Mouse (Mus musculus): ENCODE results near the gene Fam13c. TPM values are rescaled to one million over a fixed set of nuclear protein-coding genes. Genes with fewer than 3 reads are reported as not detected.

Gene Fam13c
- polyA plus RNA-seq, 1 experiment, result 0.44 TPM

GRCm38 (mm10) chr10:70552531-70552930 lies 112.2 kb downstream of the Fam13c start:
- Histone ChIP-seq H3K27me3 (ENCODE audit: control insufficient read depth, insufficient read depth, low read length) (no peaks in the 10 kb centered on the region), H3K4me3 (ENCODE audit: extremely low read depth, insufficient read depth, insufficient read length) (no peak overlapping the region), H3K36me3 (ENCODE audit: control insufficient read depth, insufficient read depth, low read length) (no peaks in the 10 kb centered on the region), H3K27ac (ENCODE audit: insufficient read depth, low read length) (no peak overlapping the region), H3K4me1 (ENCODE audit: control insufficient read depth, insufficient read depth, insufficient read length) (no peaks in the 10 kb centered on the region)
- no peak for DNase-seq (ENCODE audit: low read depth in 1 of 2, low spot score in 2 of 2)
- WGBS, result 94% methylated on average over 3 of the region's 3 CpGs
- TF ChIP-seq CTCF (IDR thresholded peaks at IDR 0.05; ENCODE audit: extremely low read depth, insufficient read depth, insufficient read length, insufficient replicate concordance), result no peak
- TF ChIP-seq POLR2A (IDR thresholded peaks at IDR 0.05; ENCODE audit: low read depth, low read length), result no peak

- 22% methylated on average over 3 of the region's 3 CpGs for WGBS
- Histone ChIP-seq H3K36me3 (ENCODE audit: control insufficient read depth, insufficient read depth, low read length) (no peaks in the 10 kb centered on the region), H3K27ac (ENCODE audit: insufficient read depth, low read length) (no peak overlapping the region), H3K27me3 (ENCODE audit: control insufficient read depth, insufficient read depth, low read length) (no peaks in the 10 kb centered on the region), H3K4me1 (ENCODE audit: control insufficient read depth, insufficient read depth, insufficient read length) (no peaks in the 10 kb centered on the region), H3K4me3 (ENCODE audit: extremely low read depth, insufficient read depth, insufficient read length) (no peak overlapping the region)
- TF ChIP-seq CTCF (IDR thresholded peaks at IDR 0.05; ENCODE audit: extremely low read depth, insufficient read depth, insufficient read length, insufficient replicate concordance), result no peak
- no peak for TF ChIP-seq POLR2A (IDR thresholded peaks at IDR 0.05; ENCODE audit: low read depth, low read length)
- DNase-seq (ENCODE audit: low read depth in 1 of 2, low spot score in 2 of 2), result no peak
These were observed 123.4 kb downstream of the Fam13c start for GRCm38 (mm10) chr10:70563636-70564035.

GRCm38 (mm10) chr10:70581556-70582211 lies 141.4 kb downstream of the Fam13c start:
- DNase-seq (ENCODE audit: low read depth in 1 of 2, low spot score in 2 of 2), result no peak
- Histone ChIP-seq H3K4me3 (ENCODE audit: extremely low read depth, insufficient read depth, insufficient read length) (no peak overlapping the region), H3K27ac (ENCODE audit: insufficient read depth, low read length) (no peak overlapping the region), H3K27me3 (ENCODE audit: control insufficient read depth, insufficient read depth, low read length) (no peaks in the 10 kb centered on the region), H3K4me1 (ENCODE audit: control insufficient read depth, insufficient read depth, insufficient read length) (no peaks in the 10 kb centered on the region), H3K36me3 (ENCODE audit: control insufficient read depth, insufficient read depth, low read length) (no peaks in the 10 kb centered on the region)
- TF ChIP-seq POLR2A (IDR thresholded peaks at IDR 0.05; ENCODE audit: low read depth, low read length) (no peak), CTCF (IDR thresholded peaks at IDR 0.05; ENCODE audit: extremely low read depth, insufficient read depth, insufficient read length, insufficient replicate concordance) (no peak)
- 61% methylated on average over 7 of the region's 7 CpGs for WGBS

GRCm38 (mm10) chr10:70584171-70584570 lies 143.9 kb downstream of the Fam13c start:
- TF ChIP-seq CTCF (IDR thresholded peaks at IDR 0.05; ENCODE audit: extremely low read depth, insufficient read depth, insufficient read length, insufficient replicate concordance), result no peak
- TF ChIP-seq POLR2A (IDR thresholded peaks at IDR 0.05; ENCODE audit: low read depth, low read length), result no peak
- no peak for DNase-seq (ENCODE audit: low read depth in 1 of 2, low spot score in 2 of 2)
- WGBS, result 88% methylated on average over 1 of the region's 1 CpGs
- Histone ChIP-seq H3K27me3 (ENCODE audit: control insufficient read depth, insufficient read depth, low read length) (no peaks in the 10 kb centered on the region), H3K27ac (ENCODE audit: insufficient read depth, low read length) (no peak overlapping the region), H3K36me3 (ENCODE audit: control insufficient read depth, insufficient read depth, low read length) (no peaks in the 10 kb centered on the region), H3K4me1 (ENCODE audit: control insufficient read depth, insufficient read depth, insufficient read length) (no peaks in the 10 kb centered on the region), H3K4me3 (ENCODE audit: extremely low read depth, insufficient read depth, insufficient read length) (no peak overlapping the region)

- no peak overlapping the region for H3K27ac ChIP-seq (ENCODE audit: insufficient read depth, low read length)
- WGBS, result 75% methylated on average over 3 of the region's 3 CpGs
These were observed 146.7 kb downstream of the Fam13c start for GRCm38 (mm10) chr10:70586876-70587405.

GRCm38 (mm10) chr10:70594007-70594406 lies 153.7 kb downstream of the Fam13c start:
- no peak for DNase-seq (ENCODE audit: low read depth in 1 of 2, low spot score in 2 of 2)
- TF ChIP-seq POLR2A (IDR thresholded peaks at IDR 0.05; ENCODE audit: low read depth, low read length), result no peak
- TF ChIP-seq CTCF (IDR thresholded peaks at IDR 0.05; ENCODE audit: extremely low read depth, insufficient read depth, insufficient read length, insufficient replicate concordance), result no peak
- peaks cover 2% of the 10 kb centered on the region; the same call in 1 of the 2 replicates for H3K4me1 ChIP-seq (ENCODE audit: control insufficient read depth, insufficient read depth, insufficient read length)
- no peaks in the 10 kb centered on the region for H3K36me3 ChIP-seq (ENCODE audit: control insufficient read depth, insufficient read depth, low read length)
- H3K27me3 ChIP-seq (ENCODE audit: control insufficient read depth, insufficient read depth, low read length), result no peaks in the 10 kb centered on the region
- H3K4me3 ChIP-seq (ENCODE audit: extremely low read depth, insufficient read depth, insufficient read length), result no peak overlapping the region
- 44% methylated on average over 1 of the region's 1 CpGs for WGBS
- no peak overlapping the region for H3K27ac ChIP-seq (ENCODE audit: insufficient read depth, low read length)

More at GRCm38 (mm10) chr10:70586876-70587405, 146.7 kb downstream of the Fam13c start:
- Histone ChIP-seq H3K27me3 (ENCODE audit: control insufficient read depth, insufficient read depth, low read length) (no peaks in the 10 kb centered on the region), H3K4me1 (ENCODE audit: control insufficient read depth, insufficient read depth, insufficient read length) (no peaks in the 10 kb centered on the region), H3K36me3 (ENCODE audit: control insufficient read depth, insufficient read depth, low read length) (no peaks in the 10 kb centered on the region), H3K4me3 (ENCODE audit: extremely low read depth, insufficient read depth, insufficient read length) (no peak overlapping the region)
- no peak for DNase-seq (ENCODE audit: low read depth in 1 of 2, low spot score in 2 of 2)
- no peak for TF ChIP-seq CTCF (IDR thresholded peaks at IDR 0.05; ENCODE audit: extremely low read depth, insufficient read depth, insufficient read length, insufficient replicate concordance)
- no peak for TF ChIP-seq POLR2A (IDR thresholded peaks at IDR 0.05; ENCODE audit: low read depth, low read length)

GRCm38 (mm10) chr10:70598081-70598515 lies 157.8 kb downstream of the Fam13c start:
- TF ChIP-seq CTCF (IDR thresholded peaks at IDR 0.05; ENCODE audit: extremely low read depth, insufficient read depth, insufficient read length, insufficient replicate concordance) (no peak), POLR2A (IDR thresholded peaks at IDR 0.05; ENCODE audit: low read depth, low read length) (no peak)
- Histone ChIP-seq H3K4me1 (ENCODE audit: control insufficient read depth, insufficient read depth, insufficient read length) (peaks cover 9% of the 10 kb centered on the region; the same call in 1 of the 2 replicates), H3K4me3 (ENCODE audit: extremely low read depth, insufficient read depth, insufficient read length) (no peak overlapping the region), H3K36me3 (ENCODE audit: control insufficient read depth, insufficient read depth, low read length) (no peaks in the 10 kb centered on the region), H3K27me3 (ENCODE audit: control insufficient read depth, insufficient read depth, low read length) (peaks cover 9% of the 10 kb centered on the region), H3K27ac (ENCODE audit: insufficient read depth, low read length) (no peak overlapping the region)
- no peak for DNase-seq (ENCODE audit: low read depth in 1 of 2, low spot score in 2 of 2)
- 21% methylated on average over 10 of the region's 10 CpGs for WGBS
